Mouse (Mus musculus) embryonic facial prominence, embryonic 12.5 days (tissue): Measurements from ENCODE around the gene Gm21985. TPM values are rescaled to one million over a fixed set of nuclear protein-coding genes. Genes with fewer than 3 reads are reported as not detected.

ENCODE experiments used
- ATAC-seq: fragments of 200-750 bp; cut with Nextera tagmentation; 2 replicates; pipeline ENCODE4 v1.8.0; 2017; ENCODE audit not compliant: insufficient number of reproducible peaks, insufficient read depth, low FRiP score, low TSS enrichment
- H3K27ac ChIP-seq: fragments of 300-500 bp; sonication (generic); 2 replicates; pipeline ENCODE4 v1.5.1; 2016; ENCODE audit warnings: mild to moderate bottlenecking
- H3K27me3 ChIP-seq: fragments of 300-500 bp; sonication (generic); 2 replicates; pipeline ENCODE4 v1.6.1; 2016; ENCODE audit warnings: mild to moderate bottlenecking, moderate library complexity
- H3K36me3 ChIP-seq: fragments of 300-500 bp; sonication (generic); 2 replicates; pipeline ENCODE4 v1.6.1; 2016; ENCODE audit warnings: mild to moderate bottlenecking
- H3K4me1 ChIP-seq: fragments of 300-500 bp; sonication (generic); 2 replicates; pipeline ENCODE4 v1.6.1; 2016
- H3K4me2 ChIP-seq: fragments of 300-500 bp; sonication (generic); replicated peaks from 2 replicates; pipeline ENCODE4 v1.6.1; 2016; ENCODE audit warnings: mild to moderate bottlenecking, moderate library complexity
- H3K4me3 ChIP-seq: fragments of 300-500 bp; sonication (generic); 2 replicates; pipeline ENCODE4 v1.5.1; 2016; ENCODE audit warnings: mild to moderate bottlenecking
- H3K9ac ChIP-seq: fragments of 300-500 bp; sonication (generic); 2 replicates; pipeline ENCODE4 v1.6.1; 2016; ENCODE audit warnings: mild to moderate bottlenecking, moderate library complexity
- H3K9me3 ChIP-seq: fragments of 300-500 bp; sonication (generic); 2 replicates; pipeline ENCODE4 v1.6.1; 2016; ENCODE audit warnings: mild to moderate bottlenecking, moderate library complexity
- WGBS: fragments of 180-500 bp; shearing (Covaris S2); methylation state at CpG from one replicate; pipeline ENCODE4 v1.1.7; 2016; 5-methylcytosine and 5-hydroxymethylcytosine counted together
- polyA plus RNA-seq: library from polyadenylated mRNA; unstranded; fragments of >200 nt; fragmentation: Nextera tagmentation; extraction: Ambion mirVana; gene quantifications from 2 replicates; pipeline ENCODE4 v1.2.1, GENCODE M21; 2016

Gm21985 gene
- polyA plus RNA-seq, 1 experiment from 2014 or later = not detected

GRCm38 (mm10) chr2:112348246-112348645, 82.1 kb downstream of the Gm21985 start:
- no peak for ATAC-seq
- whole genome bisulfite sequencing = 90% methylated on average over 3 of the region's 3 CpGs

DNA sequence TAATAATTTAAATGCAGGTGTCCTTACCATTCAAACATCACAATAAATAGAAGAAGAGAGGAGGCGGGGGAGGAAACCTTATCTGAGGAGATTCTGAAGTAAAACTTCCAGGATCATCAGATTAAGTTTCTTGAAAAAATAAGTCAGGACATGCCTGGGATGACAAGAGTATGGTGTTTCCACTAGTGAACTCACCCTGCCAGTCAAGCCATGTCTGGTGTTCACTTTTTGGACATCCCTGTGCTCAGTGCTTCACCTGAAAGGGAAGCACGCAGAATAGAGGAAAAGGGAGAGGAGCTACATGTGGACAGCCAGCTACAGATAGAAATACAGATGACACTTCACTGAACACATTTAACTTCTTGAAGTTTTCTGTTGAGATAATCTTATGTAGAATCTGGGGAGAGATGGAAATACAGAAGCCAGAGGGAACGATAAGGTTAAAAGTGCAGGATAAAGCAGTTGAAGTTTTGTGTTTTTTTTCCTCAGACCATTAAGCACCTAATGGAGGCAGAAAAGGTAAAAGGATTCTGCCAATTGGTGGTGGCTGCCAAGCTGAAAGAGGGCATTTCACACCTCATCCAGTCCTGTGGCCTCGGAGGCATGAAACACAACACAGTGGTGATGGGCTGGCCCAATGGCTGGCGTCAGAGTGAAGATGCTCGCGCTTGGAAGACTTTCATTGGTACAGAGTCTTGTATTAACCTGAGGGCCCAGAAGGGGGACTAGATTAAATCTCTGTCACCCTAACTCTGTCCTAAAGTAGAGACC, 87.8 kb downstream of the Gm21985 start:
- Histone ChIP-seq H3K9ac (no peak overlapping the region), H3K27ac (no peak overlapping the region), H3K36me3 (peaks cover 33% of the 10 kb centered on the region), H3K9me3 (no peaks in the 10 kb centered on the region), H3K27me3 (no peaks in the 10 kb centered on the region), H3K4me1 (no peaks in the 10 kb centered on the region), H3K4me3 (no peak overlapping the region), H3K4me2 (no peak overlapping the region)
- 88% methylated on average over 7 of the region's 7 CpGs for WGBS
- ATAC-seq = no peak

More at GRCm38 (mm10) chr2:112348246-112348645, 82.1 kb downstream of the Gm21985 start:
- H3K4me2 ChIP-seq = no peak overlapping the region
- no peak overlapping the region for H3K27ac ChIP-seq
- no peaks in the 10 kb centered on the region for H3K9me3 ChIP-seq
- no peak overlapping the region for H3K9ac ChIP-seq
- H3K4me1 ChIP-seq = no peaks in the 10 kb centered on the region
- H3K36me3 ChIP-seq = peaks cover 14% of the 10 kb centered on the region; the same call in 1 of the 2 replicates
- H3K27me3 ChIP-seq = no peaks in the 10 kb centered on the region
- H3K4me3 ChIP-seq = no peak overlapping the region

DNA sequence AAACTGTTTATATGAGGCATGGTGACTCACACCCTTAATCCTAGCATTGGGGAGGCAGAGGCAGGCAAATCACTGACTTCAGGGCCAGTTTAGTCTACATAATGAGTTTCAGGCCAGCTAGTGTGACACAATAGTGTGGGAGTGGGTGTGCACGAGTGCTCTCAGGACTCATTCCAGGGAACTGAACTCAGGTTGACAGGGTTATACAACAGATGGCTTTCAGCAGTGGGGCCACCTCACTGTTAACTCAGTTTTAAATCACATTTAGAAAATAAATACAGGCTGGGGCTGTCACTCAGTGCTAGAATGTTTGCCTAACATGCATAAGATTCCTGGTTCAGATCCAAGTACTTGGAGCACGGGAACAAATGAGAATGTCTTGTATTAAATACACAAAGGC, 93.5 kb downstream of the Gm21985 start:
- H3K27ac ChIP-seq = no peak overlapping the region
- WGBS = 75% methylated on average over 2 of the region's 2 CpGs
- no peak overlapping the region for H3K4me2 ChIP-seq
- no peaks in the 10 kb centered on the region for H3K9me3 ChIP-seq
- peaks cover 61% of the 10 kb centered on the region for H3K36me3 ChIP-seq
- H3K27me3 ChIP-seq = no peaks in the 10 kb centered on the region
- no peak for ATAC-seq
- H3K9ac ChIP-seq = no peak overlapping the region
- H3K4me3 ChIP-seq = no peak overlapping the region
- no peaks in the 10 kb centered on the region for H3K4me1 ChIP-seq

DNA sequence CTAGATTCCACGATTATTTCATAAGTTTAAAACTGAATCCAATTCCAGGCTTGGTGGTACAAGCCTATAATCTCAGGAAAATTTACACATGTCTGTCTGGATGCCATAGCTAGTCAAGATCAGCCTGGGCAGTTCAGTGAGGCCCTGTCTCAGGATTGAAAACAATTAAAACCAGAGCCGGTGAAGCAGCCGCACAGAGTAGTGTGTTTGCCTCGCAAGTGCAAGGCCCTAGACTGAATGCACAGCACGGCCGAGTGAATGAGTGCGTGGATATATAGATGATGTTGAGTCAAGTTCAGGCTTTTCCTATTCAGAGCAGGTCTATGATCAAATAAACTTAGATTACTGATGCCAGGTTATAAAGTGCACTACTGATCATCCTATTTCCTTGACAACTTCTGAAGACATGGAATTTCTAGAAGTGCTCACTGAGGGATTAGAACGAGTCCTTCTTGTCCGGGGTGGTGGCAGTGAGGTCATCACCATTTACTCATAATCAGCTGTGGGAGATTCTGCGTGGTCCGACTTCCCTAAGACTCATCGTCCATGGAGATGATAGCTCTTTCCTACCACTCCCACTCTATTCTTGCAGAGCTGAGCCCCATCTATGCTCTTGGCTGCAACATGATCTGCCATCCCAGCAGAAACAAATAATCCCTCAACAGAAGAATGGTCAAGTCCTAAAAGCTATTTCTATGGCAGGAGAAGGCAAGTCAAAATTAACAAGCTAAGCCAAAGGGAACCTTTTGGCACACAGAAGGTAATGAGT, 94.1 kb downstream of the Gm21985 start:
- Histone ChIP-seq H3K4me3 (no peak overlapping the region), H3K36me3 (peaks cover 61% of the 10 kb centered on the region), H3K27me3 (no peaks in the 10 kb centered on the region), H3K4me1 (no peaks in the 10 kb centered on the region), H3K4me2 (no peak overlapping the region), H3K9ac (no peak overlapping the region), H3K27ac (no peak overlapping the region), H3K9me3 (no peaks in the 10 kb centered on the region)
- WGBS = 86% methylated on average over 12 of the region's 12 CpGs
- no peak for ATAC-seq

DNA sequence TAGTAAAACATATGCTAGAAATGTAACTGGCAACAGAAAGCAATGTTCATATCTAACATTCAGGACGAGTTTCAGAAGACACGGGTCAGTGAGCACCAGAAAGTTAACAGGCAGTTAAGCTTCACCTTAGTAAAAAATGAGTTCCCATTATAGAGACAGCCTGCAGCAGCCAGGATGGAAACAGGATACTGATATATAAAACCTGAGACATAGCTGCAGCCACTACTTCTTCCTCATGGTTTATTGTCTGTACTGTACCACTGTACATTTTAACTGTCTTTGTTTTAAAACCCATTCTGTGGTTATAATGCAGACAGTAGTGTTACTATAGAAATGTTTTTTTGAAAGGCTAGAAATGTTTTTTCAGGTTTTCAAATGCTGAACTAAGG, 94.7 kb downstream of the Gm21985 start:
- no peak for ATAC-seq
- Histone ChIP-seq H3K4me1 (no peaks in the 10 kb centered on the region), H3K36me3 (peaks cover 63% of the 10 kb centered on the region), H3K27ac (no peak overlapping the region), H3K9ac (no peak overlapping the region), H3K9me3 (no peaks in the 10 kb centered on the region), H3K27me3 (no peaks in the 10 kb centered on the region), H3K4me2 (no peak overlapping the region), H3K4me3 (no peak overlapping the region)
- 77% methylated on average over 2 of the region's 2 CpGs for WGBS

GRCm38 (mm10) chr2:112367222-112367621, 101.1 kb downstream of the Gm21985 start:
- 17% methylated on average over 15 of the region's 15 CpGs for WGBS

DNA sequence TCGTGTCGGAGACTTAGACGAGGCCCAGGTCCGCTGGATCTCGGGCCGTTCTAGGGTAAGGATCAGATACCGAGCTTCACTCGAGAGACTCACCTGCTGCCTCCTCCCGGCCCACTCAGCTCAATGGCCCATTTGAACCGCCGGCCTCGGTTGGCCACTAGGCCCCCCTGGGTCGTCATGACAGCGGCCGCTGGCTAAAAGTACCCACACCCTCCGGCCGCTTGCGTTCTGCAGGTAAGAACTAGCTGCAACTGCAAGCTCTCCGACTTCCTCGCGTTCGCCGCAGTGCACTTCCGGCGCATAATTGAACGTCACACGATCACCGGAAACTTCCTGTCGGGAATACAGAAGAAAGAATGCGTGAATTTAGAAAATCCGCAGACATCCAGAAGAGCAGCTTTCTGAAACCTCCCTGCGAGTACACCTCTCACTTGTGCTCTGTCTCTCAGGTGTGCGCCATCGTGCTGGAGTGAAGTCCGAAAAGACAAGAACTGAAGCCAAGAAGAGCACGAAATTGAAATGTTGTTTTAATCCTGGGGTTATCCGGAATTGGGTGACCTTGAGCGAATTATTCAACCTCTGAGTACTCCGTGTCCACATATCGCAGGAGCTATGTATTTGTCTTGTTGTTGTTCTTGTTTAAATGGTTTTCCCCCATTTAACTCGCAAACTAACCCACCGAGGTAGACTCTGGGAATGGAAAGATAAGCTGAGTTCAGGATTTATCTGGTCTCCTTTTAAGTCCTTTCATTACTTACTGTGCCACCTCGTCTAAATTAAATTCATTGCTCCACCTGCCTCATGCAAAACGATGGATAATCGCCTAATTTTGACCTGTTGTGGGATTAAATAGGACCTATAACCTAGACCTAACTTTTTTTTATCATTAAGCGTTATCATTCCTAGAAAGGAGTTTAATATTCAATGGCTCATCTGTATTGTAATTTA, 101.9 kb downstream of the Gm21985 start, which contains the start of gene Emc4:
Emc4 (minus strand) TSS at position 302 of the 948 bp plus-strand sequence.
- Histone ChIP-seq H3K4me3 (peak within 1 kb of the TSS; percentile 90), H3K4me2 (peak within 1 kb of the TSS; percentile 87), H3K9ac (peak within 1 kb of the TSS; percentile 72), H3K9me3 (no peaks in the 10 kb centered on the region), H3K27me3 (no peaks in the 10 kb centered on the region), H3K4me1 (peaks cover 8% of the 10 kb centered on the region), H3K36me3 (peaks cover 20% of the 10 kb centered on the region), H3K27ac (peak within 1 kb of the TSS; percentile 90)
- WGBS = 2% methylated on average over 46 of the region's 46 CpGs
- ATAC-seq = peak; percentile 74; the same call in 1 of the 2 replicates

More at GRCm38 (mm10) chr2:112367222-112367621, 101.1 kb downstream of the Gm21985 start:
- H3K27me3 ChIP-seq = no peaks in the 10 kb centered on the region
- peaks cover 25% of the 10 kb centered on the region for H3K36me3 ChIP-seq
- H3K4me2 ChIP-seq = peak overlapping the region; percentile 87
- no peak overlapping the region for H3K27ac ChIP-seq
- no peak for ATAC-seq
- H3K4me1 ChIP-seq = peaks cover 8% of the 10 kb centered on the region
- H3K9ac ChIP-seq = peak overlapping the region; percentile 72
- H3K9me3 ChIP-seq = no peaks in the 10 kb centered on the region
- peak overlapping the region; percentile 90 for H3K4me3 ChIP-seq

GRCm38 (mm10) chr2:112369941-112370340, 103.8 kb downstream of the Gm21985 start:
- Histone ChIP-seq H3K27me3 (no peaks in the 10 kb centered on the region), H3K4me2 (no peak overlapping the region), H3K9ac (no peak overlapping the region), H3K36me3 (0 out of 2 replicates have a peak, but pooled peaks cover 3% of the 10 kb centered on the region), H3K4me1 (peaks cover 8% of the 10 kb centered on the region), H3K9me3 (no peaks in the 10 kb centered on the region), H3K27ac (no peak overlapping the region), H3K4me3 (no peak overlapping the region)
- ATAC-seq = no peak
- WGBS = 68% methylated on average over 5 of the region's 5 CpGs

- Histone ChIP-seq H3K9ac (no peak overlapping the region), H3K27me3 (no peaks in the 10 kb centered on the region), H3K27ac (no peak overlapping the region), H3K9me3 (no peaks in the 10 kb centered on the region), H3K36me3 (no peaks in the 10 kb centered on the region), H3K4me1 (no peaks in the 10 kb centered on the region), H3K4me3 (no peak overlapping the region), H3K4me2 (no peak overlapping the region)
- no peak for ATAC-seq
- 63% methylated on average over 4 of the region's 4 CpGs for WGBS
Observed at GRCm38 (mm10) chr2:112373141-112373540, 107.0 kb downstream of the Gm21985 start.

GRCm38 (mm10) chr2:112374610-112375009, 108.5 kb downstream of the Gm21985 start:
- Histone ChIP-seq H3K9me3 (no peaks in the 10 kb centered on the region), H3K27me3 (no peaks in the 10 kb centered on the region), H3K36me3 (no peaks in the 10 kb centered on the region), H3K4me2 (no peak overlapping the region), H3K9ac (no peak overlapping the region), H3K4me1 (no peaks in the 10 kb centered on the region), H3K4me3 (no peak overlapping the region), H3K27ac (no peak overlapping the region)
- ATAC-seq = no peak
- 59% methylated on average over 5 of the region's 5 CpGs for WGBS
